Mouse (Mus musculus) embryonic facial prominence, embryonic 15.5 days (tissue): ENCODE measurements around the gene Ptprn2. TPM values are rescaled to one million over a fixed set of nuclear protein-coding genes. Genes with fewer than 3 reads are reported as not detected.

Experiments
- ATAC-seq: fragments of 200-750 bp; cut with Nextera tagmentation; 2 replicates; pipeline ENCODE4 v1.8.0; 2017; ENCODE audit warnings: low read depth, moderate TSS enrichment; ENCODE audit not compliant: insufficient number of reproducible peaks, low FRiP score, low TSS enrichment
- H3K27ac ChIP-seq: fragments of 300-500 bp; sonication (generic); replicated peaks from 2 replicates; pipeline ENCODE4 v1.5.1; 2015; ENCODE audit warnings: mild to moderate bottlenecking, inconsistent platforms
- H3K27me3 ChIP-seq: fragments of 300-500 bp; sonication (generic); 2 replicates; pipeline ENCODE4 v1.6.1; 2015; ENCODE audit warnings: inconsistent platforms
- H3K36me3 ChIP-seq: fragments of 300-500 bp; sonication (generic); 2 replicates; pipeline ENCODE4 v1.6.1; 2015; ENCODE audit warnings: mild to moderate bottlenecking, inconsistent platforms
- H3K4me1 ChIP-seq: fragments of 300-500 bp; sonication (generic); 2 replicates; pipeline ENCODE4 v1.6.1; 2015; ENCODE audit warnings: inconsistent platforms
- H3K4me2 ChIP-seq: fragments of 300-500 bp; sonication (generic); replicated peaks from 2 replicates; pipeline ENCODE4 v1.6.1; 2015; ENCODE audit warnings: mild to moderate bottlenecking, inconsistent platforms
- H3K4me3 ChIP-seq: fragments of 300-500 bp; sonication (generic); replicated peaks from 2 replicates; pipeline ENCODE4 v1.5.1; 2015; ENCODE audit warnings: mild to moderate bottlenecking, inconsistent platforms
- H3K9ac ChIP-seq: fragments of 300-500 bp; sonication (generic); 2 replicates; pipeline ENCODE4 v1.6.1; 2015; ENCODE audit warnings: inconsistent platforms
- H3K9me3 ChIP-seq: fragments of 300-500 bp; sonication (generic); replicated peaks from 2 replicates; pipeline ENCODE4 v1.6.1; 2016; ENCODE audit warnings: inconsistent platforms
- WGBS: fragments of 180-500 bp; shearing (Covaris S2); methylation state at CpG from one replicate; pipeline ENCODE4 v1.1.7; 2015; 5-methylcytosine and 5-hydroxymethylcytosine counted together
- polyA plus RNA-seq: library from polyadenylated mRNA; unstranded; fragments of >200 nt; fragmentation: Nextera tagmentation; extraction: Ambion mirVana; gene quantifications from 2 replicates; pipeline ENCODE4 v1.2.1, GENCODE M21; 2015

The Ptprn2 gene
- polyA plus RNA-seq, 1 experiment from 2014 or later, result 0.12 TPM

DNA sequence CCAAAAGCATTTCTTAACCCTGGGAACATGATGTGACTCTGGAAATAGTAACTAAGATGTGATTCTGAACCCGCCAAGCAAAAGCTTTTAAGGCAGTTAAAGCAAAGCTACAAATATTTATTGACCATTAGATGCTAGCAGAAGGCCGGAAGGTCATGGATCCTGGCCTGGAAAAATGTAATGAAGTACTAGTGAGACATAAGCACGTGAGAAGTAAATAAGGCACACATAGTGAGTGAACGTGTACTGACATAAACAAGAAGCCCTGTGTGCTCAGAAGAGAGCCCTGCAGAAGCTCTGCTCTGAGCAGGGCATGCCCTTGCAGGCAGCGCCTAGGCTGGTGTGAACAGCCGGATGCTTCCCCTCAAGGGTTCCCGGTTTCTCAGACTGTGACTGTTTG is 557.2 kb downstream of the Ptprn2 start:
- no peak for ATAC-seq

DNA sequence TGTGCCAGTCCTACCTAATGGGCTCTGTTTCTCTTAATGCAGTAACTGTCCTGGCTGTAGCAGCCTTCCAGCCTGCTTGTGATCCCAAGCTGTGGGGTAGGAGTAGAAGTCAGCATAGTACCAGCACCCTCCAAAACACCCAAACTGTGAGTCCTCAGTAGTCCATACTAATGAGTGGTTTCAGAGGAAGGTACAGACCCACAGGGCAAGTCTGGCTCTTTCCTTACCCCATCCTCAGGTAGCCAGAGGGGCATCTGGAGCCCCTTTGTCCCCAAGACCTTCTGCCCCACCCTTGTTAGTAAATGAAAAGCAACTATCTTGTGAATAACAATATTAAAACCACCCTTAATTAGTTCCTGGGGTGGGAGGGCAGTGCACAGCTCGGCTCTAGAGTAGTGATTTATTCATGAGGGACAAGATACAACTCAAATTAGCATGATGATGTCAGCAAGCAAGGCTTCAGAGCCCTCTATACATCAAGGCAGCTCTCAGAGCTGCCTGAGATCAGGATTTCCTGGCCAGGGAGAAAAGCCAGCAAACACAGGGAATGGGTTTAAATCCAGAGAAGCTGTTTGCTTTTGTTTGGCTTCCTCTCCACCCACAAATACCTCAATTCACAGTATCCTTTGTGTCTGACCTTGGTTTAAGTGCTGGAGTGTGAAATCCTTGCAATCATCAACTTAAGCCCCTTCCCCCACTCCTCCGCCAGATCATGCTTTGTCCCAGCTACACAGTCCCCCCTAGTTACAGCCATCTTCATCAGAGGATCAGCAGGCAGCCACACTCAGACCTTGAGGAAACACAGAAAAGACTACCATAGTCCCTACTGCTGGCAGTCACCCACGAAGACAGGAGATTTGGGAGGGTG is 562.1 kb downstream of the Ptprn2 start:
- no peak for ATAC-seq
- no peaks in the 10 kb centered on the region for H3K4me1 ChIP-seq

More for the DNA sequence above, 557.2 kb downstream of the Ptprn2 start:
- H3K4me1 ChIP-seq, result no peaks in the 10 kb centered on the region
- H3K4me2 ChIP-seq, result no peak overlapping the region
- no peaks in the 10 kb centered on the region for H3K9me3 ChIP-seq
- no peak overlapping the region for H3K4me3 ChIP-seq
- WGBS, result 72% methylated on average over 7 of the region's 7 CpGs
- no peak overlapping the region for H3K27ac ChIP-seq
- no peaks in the 10 kb centered on the region for H3K27me3 ChIP-seq
- no peaks in the 10 kb centered on the region for H3K36me3 ChIP-seq
- H3K9ac ChIP-seq, result no peak overlapping the region

DNA sequence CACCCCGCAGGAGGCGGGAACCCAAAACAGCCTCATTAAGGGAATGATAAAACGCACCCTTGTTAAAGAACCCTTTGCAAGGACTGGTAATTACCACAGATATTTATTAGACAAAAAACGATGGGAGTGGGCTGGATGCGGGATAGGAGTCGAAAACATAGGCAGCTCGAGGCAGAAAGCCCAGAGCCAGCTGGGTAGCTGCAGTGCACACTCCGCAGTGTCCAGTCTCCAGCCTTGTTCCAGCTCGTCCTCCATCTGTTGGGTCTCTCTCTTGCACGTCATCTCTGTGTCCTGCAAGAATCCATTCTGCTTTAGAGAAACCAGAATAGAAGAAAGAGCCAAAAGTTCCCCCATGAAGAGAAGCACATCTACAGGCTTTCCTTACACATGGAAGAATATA is 564.3 kb downstream of the Ptprn2 start:
- WGBS, result 81% methylated on average over 10 of the region's 10 CpGs
- no peak for ATAC-seq

More for the DNA sequence above, 562.1 kb downstream of the Ptprn2 start:
- Histone ChIP-seq H3K27me3 (no peaks in the 10 kb centered on the region), H3K36me3 (no peaks in the 10 kb centered on the region), H3K4me3 (no peak overlapping the region), H3K9me3 (no peaks in the 10 kb centered on the region), H3K27ac (no peak overlapping the region), H3K9ac (no peak overlapping the region), H3K4me2 (no peak overlapping the region)
- 11% methylated on average over 3 of the region's 3 CpGs for WGBS

DNA sequence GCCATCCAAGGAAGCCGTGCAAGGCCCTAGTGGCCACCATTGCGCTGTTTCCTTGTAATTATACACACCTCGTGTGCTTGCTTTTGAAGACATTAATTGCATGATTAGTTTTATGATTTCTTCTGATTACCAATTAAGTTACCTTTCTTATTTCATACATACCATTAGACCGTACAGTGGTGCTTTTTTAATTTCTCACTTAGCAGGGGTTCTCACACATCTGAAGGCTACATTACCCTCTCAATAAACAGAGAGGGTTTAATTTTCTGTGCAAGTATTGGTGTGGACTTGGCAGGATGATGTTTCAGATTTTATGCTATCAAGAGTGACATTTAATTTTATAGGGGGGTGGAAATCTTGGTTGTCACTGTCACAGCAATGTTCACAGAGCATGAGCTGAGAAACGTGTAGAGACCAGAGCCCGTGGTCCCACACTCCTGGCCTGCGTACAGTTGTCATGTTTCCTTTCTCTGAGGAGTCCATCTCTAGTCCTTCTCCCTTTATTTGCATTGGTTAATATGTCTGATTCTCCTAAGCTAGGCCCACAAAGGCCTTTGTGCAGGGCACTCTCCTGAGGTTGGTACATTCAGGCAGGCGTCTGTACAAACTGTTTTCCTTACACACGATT is 567.8 kb downstream of the Ptprn2 start:
- Histone ChIP-seq H3K9ac (no peak overlapping the region), H3K4me2 (peak overlapping the region; percentile 35; the same call in 1 of the 2 replicates), H3K9me3 (no peaks in the 10 kb centered on the region), H3K27ac (no peak overlapping the region), H3K27me3 (no peaks in the 10 kb centered on the region), H3K36me3 (no peaks in the 10 kb centered on the region), H3K4me1 (no peaks in the 10 kb centered on the region), H3K4me3 (no peak overlapping the region)
- no peak for ATAC-seq
- 79% methylated on average over 9 of the region's 9 CpGs for WGBS

More for the DNA sequence above, 564.3 kb downstream of the Ptprn2 start:
- no peaks in the 10 kb centered on the region for H3K9me3 ChIP-seq
- no peaks in the 10 kb centered on the region for H3K27me3 ChIP-seq
- no peak overlapping the region for H3K4me2 ChIP-seq
- H3K4me3 ChIP-seq, result no peak overlapping the region
- no peaks in the 10 kb centered on the region for H3K4me1 ChIP-seq
- no peaks in the 10 kb centered on the region for H3K36me3 ChIP-seq
- H3K27ac ChIP-seq, result no peak overlapping the region
- H3K9ac ChIP-seq, result no peak overlapping the region

DNA sequence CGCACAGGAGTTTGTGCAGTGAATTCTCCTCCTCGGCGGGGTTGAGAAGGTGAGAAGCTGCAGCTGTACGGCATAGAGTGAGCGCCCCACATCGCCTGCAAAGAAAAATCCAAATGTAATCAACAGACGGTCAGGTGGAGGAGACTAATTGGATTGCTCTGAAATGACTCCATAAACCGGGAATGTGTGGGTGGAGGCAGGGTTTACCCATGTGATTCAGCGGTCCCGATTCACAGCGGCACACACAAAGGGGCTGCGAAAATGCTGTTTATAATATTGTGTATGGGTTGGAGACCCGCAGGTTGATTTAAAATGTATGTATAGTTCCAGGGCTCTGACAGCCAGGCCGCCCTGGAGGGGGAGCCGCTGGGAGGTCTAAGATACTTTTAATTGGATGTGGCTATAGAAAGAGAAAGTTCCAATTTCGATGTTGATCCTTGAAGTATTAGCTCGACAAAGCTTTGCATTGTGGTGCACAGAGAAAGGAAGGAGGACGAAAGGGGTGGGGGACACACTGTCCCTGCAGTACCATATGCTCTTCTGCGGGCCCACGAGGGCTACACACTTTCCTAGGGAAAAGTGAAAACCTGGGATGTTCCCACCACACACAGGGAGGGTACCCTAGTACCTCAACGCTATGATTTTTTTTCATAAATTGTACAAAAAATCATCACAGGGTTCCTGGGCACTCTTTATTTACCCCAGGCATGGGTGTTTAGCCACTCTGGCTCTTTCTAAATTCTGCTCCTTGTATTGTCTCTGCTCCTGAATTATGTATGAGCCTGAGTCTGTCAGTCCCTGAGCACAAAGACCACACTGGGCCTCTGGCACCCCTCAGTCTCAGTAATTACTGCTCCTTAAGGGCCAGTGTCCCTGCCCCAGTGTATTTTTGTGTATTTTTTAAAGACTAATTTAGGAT is 568.6 kb downstream of the Ptprn2 start:
- 26% methylated on average over 21 of the region's 21 CpGs for whole genome bisulfite sequencing
- no peak for ATAC-seq
- Histone ChIP-seq H3K9me3 (no peaks in the 10 kb centered on the region), H3K4me2 (peak overlapping the region; percentile 35), H3K36me3 (no peaks in the 10 kb centered on the region), H3K9ac (no peak overlapping the region), H3K4me1 (no peaks in the 10 kb centered on the region), H3K27me3 (no peaks in the 10 kb centered on the region), H3K4me3 (peak overlapping the region; percentile 14; the same call in 1 of the 2 replicates), H3K27ac (no peak overlapping the region)

DNA sequence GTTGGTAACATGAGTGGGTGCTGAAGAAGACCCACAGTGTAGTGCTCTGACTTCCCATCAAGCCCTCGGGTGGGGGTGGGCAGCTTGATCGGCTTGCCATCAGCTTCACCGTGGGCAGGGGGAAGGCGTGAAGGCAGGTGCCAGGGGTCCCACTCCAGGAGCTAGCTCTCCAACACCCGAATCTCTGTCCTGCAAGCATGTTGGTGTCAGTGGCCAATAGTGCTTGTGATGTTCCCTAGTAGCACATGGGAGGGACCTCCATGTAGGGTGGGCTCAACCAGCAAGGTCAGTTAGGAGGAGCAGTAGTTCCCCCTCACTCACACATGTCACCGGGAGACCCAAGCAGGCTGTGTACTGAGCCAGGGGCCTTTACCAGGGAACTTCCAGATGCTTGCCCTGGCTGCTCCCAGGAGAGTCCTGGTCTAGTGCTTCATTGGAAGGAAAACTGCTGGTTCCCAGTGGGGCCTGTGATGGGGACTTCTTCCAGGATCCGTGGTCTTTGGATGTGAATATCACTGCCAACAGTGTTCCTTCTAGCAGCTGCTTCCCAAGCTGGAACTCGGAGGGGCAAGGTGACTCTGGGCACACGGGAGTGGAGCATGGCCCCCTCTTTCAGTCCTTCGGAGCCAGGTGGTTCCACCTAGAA is 569.5 kb downstream of the Ptprn2 start:
- Histone ChIP-seq H3K4me1 (no peaks in the 10 kb centered on the region), H3K9me3 (no peaks in the 10 kb centered on the region), H3K4me2 (no peak overlapping the region), H3K27me3 (no peaks in the 10 kb centered on the region), H3K4me3 (no peak overlapping the region), H3K27ac (no peak overlapping the region), H3K9ac (no peak overlapping the region), H3K36me3 (no peaks in the 10 kb centered on the region)
- no peak for ATAC-seq
- WGBS, result 80% methylated on average over 10 of the region's 10 CpGs

DNA sequence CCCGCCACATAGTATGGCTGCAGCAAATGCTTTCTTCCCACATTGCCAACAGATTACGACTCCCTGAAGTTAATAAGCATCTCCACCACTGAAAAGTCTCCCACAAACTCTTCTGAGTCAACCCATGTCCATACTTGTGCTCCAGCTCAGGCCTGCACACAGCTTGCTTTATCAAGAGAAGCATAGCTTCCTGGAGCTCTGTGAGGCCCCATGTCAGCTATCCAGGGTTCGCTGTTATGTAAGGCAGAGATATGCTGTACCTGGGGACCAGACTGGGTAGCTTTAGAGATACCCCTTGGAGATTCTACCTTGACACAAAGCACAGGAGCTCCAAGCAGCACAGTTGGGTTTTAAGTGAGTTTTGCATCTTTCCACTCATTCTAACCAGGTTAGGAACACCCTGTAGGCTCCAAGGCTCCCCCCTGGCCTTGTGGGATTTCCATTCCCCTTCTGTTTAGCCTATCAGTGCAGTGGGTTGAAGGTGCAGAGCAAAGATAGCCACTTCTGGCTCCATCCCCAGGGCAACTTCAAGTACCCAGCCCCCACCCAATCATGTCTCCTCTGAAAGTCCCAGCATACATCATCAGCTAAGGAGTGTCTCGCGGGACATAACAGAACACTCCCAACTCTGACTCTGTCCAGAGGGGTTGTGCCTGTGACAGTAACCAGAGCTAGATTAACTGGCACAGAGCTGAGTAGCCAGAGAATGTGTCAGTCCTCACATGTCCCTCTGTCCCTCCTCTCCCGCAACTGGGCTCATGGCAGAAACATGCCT is 572.9 kb downstream of the Ptprn2 start:
- Histone ChIP-seq H3K4me1 (no peaks in the 10 kb centered on the region), H3K9me3 (no peaks in the 10 kb centered on the region), H3K4me2 (no peak overlapping the region), H3K4me3 (no peak overlapping the region), H3K9ac (no peak overlapping the region), H3K27ac (no peak overlapping the region), H3K27me3 (no peaks in the 10 kb centered on the region), H3K36me3 (no peaks in the 10 kb centered on the region)
- ATAC-seq, result no peak
- WGBS, result 88% methylated on average over 6 of the region's 6 CpGs

DNA sequence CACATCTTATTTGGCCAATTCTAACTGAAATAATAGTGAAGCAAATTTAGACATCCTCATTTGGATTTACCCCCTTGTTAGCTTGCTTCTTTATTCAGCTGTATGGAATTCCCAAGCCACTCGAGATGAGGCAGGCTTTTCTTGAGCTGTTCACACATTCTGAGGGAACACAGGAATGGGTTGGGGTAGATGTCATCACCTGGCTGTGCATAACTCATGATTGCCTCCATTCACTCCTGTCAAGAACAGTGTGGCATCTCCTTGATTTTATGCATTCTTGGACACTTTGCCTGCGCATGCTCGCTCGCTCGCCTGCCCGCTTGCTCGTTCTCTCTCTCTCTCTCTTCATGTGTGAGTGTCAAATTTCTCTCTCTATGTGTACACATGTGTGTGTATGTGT is 573.5 kb downstream of the Ptprn2 start:
- Histone ChIP-seq H3K27me3 (no peaks in the 10 kb centered on the region), H3K4me3 (no peak overlapping the region), H3K9me3 (no peaks in the 10 kb centered on the region), H3K27ac (no peak overlapping the region), H3K36me3 (no peaks in the 10 kb centered on the region), H3K4me2 (no peak overlapping the region), H3K9ac (no peak overlapping the region), H3K4me1 (no peaks in the 10 kb centered on the region)
- ATAC-seq, result no peak
- 66% methylated on average over 7 of the region's 7 CpGs for WGBS

DNA sequence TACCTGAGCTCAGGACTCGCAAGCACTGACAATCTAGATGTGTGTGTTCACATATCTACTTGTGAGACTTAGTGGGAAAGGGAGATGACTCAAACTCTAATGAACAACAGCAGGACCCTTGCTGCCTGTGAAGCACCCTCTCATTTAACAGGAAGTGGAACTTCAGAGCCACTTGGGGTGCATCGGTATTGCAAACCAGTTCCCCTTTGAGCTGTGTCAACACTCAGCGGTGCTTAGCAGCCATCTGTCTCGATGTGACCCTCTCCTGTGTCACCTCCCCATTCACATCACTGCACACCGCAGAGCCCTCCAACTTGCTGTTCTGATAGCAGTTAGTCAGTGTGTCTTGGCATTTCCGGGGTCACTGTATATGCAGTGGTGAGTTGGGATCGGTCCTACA is 592.1 kb downstream of the Ptprn2 start:
- ATAC-seq, result no peak
- H3K27me3 ChIP-seq, result no peaks in the 10 kb centered on the region
- no peak overlapping the region for H3K27ac ChIP-seq
- no peaks in the 10 kb centered on the region for H3K4me1 ChIP-seq
- 76% methylated on average over 7 of the region's 7 CpGs for WGBS
- no peak overlapping the region for H3K4me2 ChIP-seq
- no peaks in the 10 kb centered on the region for H3K9me3 ChIP-seq
- H3K4me3 ChIP-seq, result no peak overlapping the region
- H3K9ac ChIP-seq, result no peak overlapping the region
- H3K36me3 ChIP-seq, result no peaks in the 10 kb centered on the region

DNA sequence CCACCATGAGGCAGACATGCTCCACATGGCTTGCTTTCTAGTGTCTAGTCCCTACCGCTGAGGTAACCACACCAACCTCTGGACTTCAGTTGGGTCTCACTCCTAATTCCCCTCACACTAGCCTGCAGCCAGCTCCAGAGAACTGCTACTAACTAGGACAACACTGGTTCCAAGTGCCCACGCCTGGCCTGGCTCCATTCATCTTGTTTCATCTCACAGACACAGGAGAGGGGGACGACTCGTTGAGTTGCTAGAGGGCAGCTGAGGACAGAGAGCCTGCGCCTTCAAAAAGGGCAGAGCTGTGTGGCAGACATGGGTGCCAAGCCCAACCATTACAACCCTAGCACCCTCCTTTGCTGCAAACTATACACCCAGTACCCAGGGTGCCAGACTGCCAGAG is 593.4 kb downstream of the Ptprn2 start:
- H3K4me2 ChIP-seq, result no peak overlapping the region
- no peak for ATAC-seq
- H3K27me3 ChIP-seq, result no peaks in the 10 kb centered on the region
- 88% methylated on average over 5 of the region's 5 CpGs for WGBS
- H3K27ac ChIP-seq, result no peak overlapping the region
- H3K9ac ChIP-seq, result no peak overlapping the region
- H3K36me3 ChIP-seq, result no peaks in the 10 kb centered on the region
- no peaks in the 10 kb centered on the region for H3K9me3 ChIP-seq
- no peak overlapping the region for H3K4me3 ChIP-seq
- no peaks in the 10 kb centered on the region for H3K4me1 ChIP-seq
